Mouse (Mus musculus): ENCODE results near the gene Pstpip1. TPM values are rescaled to one million over a fixed set of nuclear protein-coding genes. Genes with fewer than 3 reads are reported as not detected.
A peak's percentile ranks its signal among the peaks of the same experiment; 100 is the strongest.

The Pstpip1 gene
- polyA plus RNA-seq, 1 experiment, result 14.5 TPM

- no peaks in the 10 kb centered on the region; the same call in 1 of the 2 replicates for H3K4me1 ChIP-seq (ENCODE audit: control insufficient read depth, insufficient read depth, low read length)
- no peak overlapping the region for H3K4me3 ChIP-seq (replicated peaks; ENCODE audit: extremely low read depth, low read depth, low read length)
- no peak for TF ChIP-seq POLR2A (IDR thresholded peaks at IDR 0.05; ENCODE audit: borderline replicate concordance, extremely low read depth, low read depth, low read length)
- no peak for TF ChIP-seq CTCF (IDR thresholded peaks at IDR 0.05; ENCODE audit: insufficient read depth, low read length)
- WGBS, result 57% methylated on average over 7 of the region's 7 CpGs
- DNase-seq, result no peak
These were observed 10.3 kb downstream of the Pstpip1 start for GRCm38 (mm10) chr9:56100041-56100522.

- Histone ChIP-seq H3K4me3 (replicated peaks; ENCODE audit: extremely low read depth, low read depth, low read length) (no peak overlapping the region), H3K4me1 (ENCODE audit: control insufficient read depth, insufficient read depth, low read length) (no peaks in the 10 kb centered on the region; the same call in 1 of the 2 replicates)
- no peak for DNase-seq
- TF ChIP-seq CTCF (IDR thresholded peaks at IDR 0.05; ENCODE audit: insufficient read depth, low read length) (no peak), POLR2A (IDR thresholded peaks at IDR 0.05; ENCODE audit: borderline replicate concordance, extremely low read depth, low read depth, low read length) (no peak)
- 18% methylated on average over 4 of the region's 4 CpGs for WGBS
These were observed 11.3 kb downstream of the Pstpip1 start for GRCm38 (mm10) chr9:56101022-56101421.

- DNase-seq, result no peak
- TF ChIP-seq POLR2A (IDR thresholded peaks at IDR 0.05; ENCODE audit: borderline replicate concordance, extremely low read depth, low read depth, low read length) (no peak), CTCF (IDR thresholded peaks at IDR 0.05; ENCODE audit: insufficient read depth, low read length) (no peak)
- Histone ChIP-seq H3K4me1 (ENCODE audit: control insufficient read depth, insufficient read depth, low read length) (no peaks in the 10 kb centered on the region), H3K4me3 (replicated peaks; ENCODE audit: extremely low read depth, low read depth, low read length) (no peak overlapping the region)
- 52% methylated on average over 7 of the region's 7 CpGs for WGBS
These were observed 15.2 kb downstream of the Pstpip1 start for GRCm38 (mm10) chr9:56104921-56105320.

- Histone ChIP-seq H3K4me1 (ENCODE audit: control insufficient read depth, insufficient read depth, low read length) (no peaks in the 10 kb centered on the region), H3K4me3 (replicated peaks; ENCODE audit: extremely low read depth, low read depth, low read length) (no peak overlapping the region)
- DNase-seq, result no peak
- WGBS, result 76% methylated on average over 6 of the region's 6 CpGs
- no peak for TF ChIP-seq POLR2A (IDR thresholded peaks at IDR 0.05; ENCODE audit: borderline replicate concordance, extremely low read depth, low read depth, low read length)
- no peak for TF ChIP-seq CTCF (IDR thresholded peaks at IDR 0.05; ENCODE audit: insufficient read depth, low read length)
These were observed 16.7 kb downstream of the Pstpip1 start for GRCm38 (mm10) chr9:56106274-56107072.

GRCm38 (mm10) chr9:56107527-56107926 lies 17.8 kb downstream of the Pstpip1 start:
- TF ChIP-seq CTCF (IDR thresholded peaks at IDR 0.05; ENCODE audit: insufficient read depth, low read length), result no peak
- TF ChIP-seq POLR2A (IDR thresholded peaks at IDR 0.05; ENCODE audit: borderline replicate concordance, extremely low read depth, low read depth, low read length), result no peak
- WGBS, result 73% methylated on average over 6 of the region's 6 CpGs

GRCm38 (mm10) chr9:56108174-56108573 lies 18.4 kb downstream of the Pstpip1 start:
- no peaks in the 10 kb centered on the region for H3K4me1 ChIP-seq (ENCODE audit: control insufficient read depth, insufficient read depth, low read length)
- no peak for DNase-seq
- 62% methylated on average over 5 of the region's 5 CpGs for WGBS
- TF ChIP-seq POLR2A (IDR thresholded peaks at IDR 0.05; ENCODE audit: borderline replicate concordance, extremely low read depth, low read depth, low read length), result no peak
- TF ChIP-seq CTCF (IDR thresholded peaks at IDR 0.05; ENCODE audit: insufficient read depth, low read length), result no peak
- H3K4me3 ChIP-seq (replicated peaks; ENCODE audit: extremely low read depth, low read depth, low read length), result no peak overlapping the region

More at GRCm38 (mm10) chr9:56107527-56107926, 17.8 kb downstream of the Pstpip1 start:
- Histone ChIP-seq H3K4me3 (replicated peaks; ENCODE audit: extremely low read depth, low read depth, low read length) (no peak overlapping the region), H3K4me1 (ENCODE audit: control insufficient read depth, insufficient read depth, low read length) (no peaks in the 10 kb centered on the region)
- DNase-seq, result no peak

GRCm38 (mm10) chr9:56118091-56118490 lies 28.3 kb downstream of the Pstpip1 start:
- no peak for TF ChIP-seq POLR2A (IDR thresholded peaks at IDR 0.05; ENCODE audit: borderline replicate concordance, extremely low read depth, low read depth, low read length)
- no peak for TF ChIP-seq CTCF (IDR thresholded peaks at IDR 0.05; ENCODE audit: insufficient read depth, low read length)
- WGBS, result 72% methylated on average over 5 of the region's 5 CpGs
- DNase-seq, result no peak
- no peak overlapping the region for H3K4me3 ChIP-seq (replicated peaks; ENCODE audit: extremely low read depth, low read depth, low read length)
- H3K4me1 ChIP-seq (ENCODE audit: control insufficient read depth, insufficient read depth, low read length), result no peaks in the 10 kb centered on the region

GRCm38 (mm10) chr9:56118582-56118981 lies 28.8 kb downstream of the Pstpip1 start:
- TF ChIP-seq CTCF (IDR thresholded peaks at IDR 0.05; ENCODE audit: insufficient read depth, low read length), result peak; percentile 92
- TF ChIP-seq POLR2A (IDR thresholded peaks at IDR 0.05; ENCODE audit: borderline replicate concordance, extremely low read depth, low read depth, low read length), result no peak

GRCm38 (mm10) chr9:56119651-56120050 lies 29.9 kb downstream of the Pstpip1 start:
- no peak for DNase-seq
- TF ChIP-seq POLR2A (IDR thresholded peaks at IDR 0.05; ENCODE audit: borderline replicate concordance, extremely low read depth, low read depth, low read length) (no peak), CTCF (IDR thresholded peaks at IDR 0.05; ENCODE audit: insufficient read depth, low read length) (no peak)
- 65% methylated on average over 2 of the region's 2 CpGs for WGBS
- H3K4me1 ChIP-seq (ENCODE audit: control insufficient read depth, insufficient read depth, low read length), result no peaks in the 10 kb centered on the region
- H3K4me3 ChIP-seq (replicated peaks; ENCODE audit: extremely low read depth, low read depth, low read length), result no peak overlapping the region

More at GRCm38 (mm10) chr9:56118582-56118981, 28.8 kb downstream of the Pstpip1 start:
- peak; percentile 58 for DNase-seq
- H3K4me1 ChIP-seq (ENCODE audit: control insufficient read depth, insufficient read depth, low read length), result no peaks in the 10 kb centered on the region
- 9% methylated on average over 14 of the region's 14 CpGs for WGBS
- H3K4me3 ChIP-seq (replicated peaks; ENCODE audit: extremely low read depth, low read depth, low read length), result peak overlapping the region; percentile 43

- peak; percentile 47; the same call in 1 of the 2 replicates for TF ChIP-seq CTCF (IDR thresholded peaks at IDR 0.05; ENCODE audit: insufficient read depth, low read length)
- TF ChIP-seq POLR2A (IDR thresholded peaks at IDR 0.05; ENCODE audit: borderline replicate concordance, extremely low read depth, low read depth, low read length), result no peak
- WGBS, result 25% methylated on average over 7 of the region's 7 CpGs
- DNase-seq, result no peak
- Histone ChIP-seq H3K4me3 (replicated peaks; ENCODE audit: extremely low read depth, low read depth, low read length) (no peak overlapping the region), H3K4me1 (ENCODE audit: control insufficient read depth, insufficient read depth, low read length) (no peaks in the 10 kb centered on the region)
These were observed 31.3 kb downstream of the Pstpip1 start for GRCm38 (mm10) chr9:56121097-56121496.
